Mouse (Mus musculus) Patski (cell line): ENCODE data around the gene Slc25a41. TPM values are rescaled to one million over a fixed set of nuclear protein-coding genes. Genes with fewer than 3 reads are reported as not detected.

ENCODE experiments used
- ATAC-seq: fragments of 100-300 bp; one replicate; pipeline ENCODE4 v1.8.0; 2021
- CTCF ChIA-PET: fragments of 350-600 bp; sonication (Branson Sonifier 250); formaldehyde crosslinking; loops from one replicate; lab custom pipeline; 2022; ENCODE audit warnings: inconsistent platforms; lab: Charles Lee
- POLR2A ChIA-PET: fragments of 350-600 bp; sonication (Branson Sonifier 250); formaldehyde crosslinking; loops from one replicate; lab custom pipeline; 2022; ENCODE audit warnings: antibody characterized with exemption, inconsistent platforms; lab: Charles Lee
- DNase-seq: peaks from one replicate; pipeline ENCODE4 v3.0.0-alpha.2; 2011; ENCODE audit warnings: low read depth, low spot score
- H3K27me3 ChIP-seq: fragments of 371-371 bp; one replicate; pipeline ENCODE4 v1.5.1; 2021
- CTCF ChIP-seq: fragments of 100-300 bp; IDR thresholded peaks from one replicate; pipeline ENCODE4 v1.5.1; 2021
- in situ Hi-C: fragments of 300-500 bp; cut with MboI; formaldehyde crosslinking; loops from 3 replicates; pipeline ENCODE4 v1.11.1; 2018; ENCODE audit warnings: low pct_unique_long_range_greater_than_20kb, mixed read lengths
- polyA plus RNA-seq: library from polyadenylated mRNA; unstranded; gene quantifications from one replicate; pipeline ENCODE4 v1.2.3, GENCODE M21; 2021

The Slc25a41 gene
- polyA plus RNA-seq, 1 experiment from 2014 or later = not detected

GRCm38 (mm10) chr17:57012245-57012795, 29.1 kb downstream of the Slc25a41 start:
- H3K27me3 ChIP-seq = no peaks in the 10 kb centered on the region
- no peak for DNase-seq
- in situ Hi-C loops = no loop called here
- ATAC-seq = no peak
- TF ChIP-seq CTCF = no peak
- ChIA-PET CTCF (no interaction called here), POLR2A (no interaction called here)

DNA sequence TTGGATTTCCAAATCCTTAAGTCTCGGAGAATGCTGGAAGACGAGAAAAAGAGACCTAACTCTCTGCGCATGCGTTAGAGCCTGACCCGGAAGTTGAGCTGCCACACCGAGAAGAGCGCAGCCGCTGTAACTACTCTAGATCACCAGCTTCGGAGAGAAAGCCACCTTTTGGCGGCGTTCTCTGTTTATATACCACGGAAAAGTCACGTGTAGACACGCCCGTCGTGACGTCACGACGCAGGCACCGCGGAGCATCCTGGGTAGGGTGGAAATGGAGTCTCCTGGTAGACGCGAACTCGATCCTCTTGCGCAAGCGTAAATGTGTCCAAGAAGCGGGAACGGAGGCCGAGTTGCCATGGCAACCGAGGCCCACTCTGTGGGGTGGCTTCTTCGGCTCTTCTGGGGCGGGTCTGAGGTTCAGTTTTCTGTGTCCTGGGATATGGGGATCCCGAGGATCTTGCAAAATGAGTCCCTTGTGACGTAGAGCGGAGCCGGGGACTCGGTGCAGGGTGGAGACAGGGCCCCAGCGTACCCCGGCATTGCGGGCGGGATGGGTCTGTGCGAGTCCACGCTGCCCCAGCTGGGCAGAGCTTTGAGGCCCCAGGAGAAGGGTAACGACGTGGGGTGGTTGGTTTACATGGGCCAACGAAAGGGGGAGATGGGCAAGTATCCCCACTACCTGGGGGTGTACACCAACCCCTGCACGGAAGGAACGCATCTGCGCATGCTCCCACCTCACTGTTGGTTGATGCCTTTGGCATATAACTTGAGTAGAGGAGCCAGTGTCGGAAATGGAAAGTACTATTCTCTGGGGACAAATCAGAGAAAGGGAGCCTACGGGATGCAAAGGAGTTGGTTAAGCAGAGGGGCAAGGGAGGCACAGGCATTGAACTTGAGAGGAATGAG, 30.0 kb downstream of the Slc25a41 start, which contains the start of the genes Gtf2f1 and Gm17949:
Gene Gtf2f1 (minus strand): TSS at position 53 of the 906 bp plus-strand sequence.
Gene Gm17949 (plus strand): TSS at position 234 of the 906 bp plus-strand sequence.
- DNase-seq (peak; percentile 99), ATAC-seq (peak; percentile 87)
- CTCF ChIA-PET = interaction anchor here (0.7 kb wide), 1 partner anchor 14 kb away, joined by 4 read pairs; the partner anchor contains the start of gene Alkbh7
- POLR2A ChIA-PET = no interaction called here
- in situ Hi-C loops = no loop called here
- no peaks in the 10 kb centered on the region for H3K27me3 ChIP-seq
- no peak for TF ChIP-seq CTCF

GRCm38 (mm10) chr17:57010911-57011235, 30.6 kb downstream of the Slc25a41 start:
- CTCF ChIA-PET = interaction anchor here (0.7 kb wide), 1 partner anchor 14 kb away, joined by 4 read pairs; the partner anchor contains the start of gene Alkbh7
- ATAC-seq (peak; percentile 28), DNase-seq (no peak)

DNA sequence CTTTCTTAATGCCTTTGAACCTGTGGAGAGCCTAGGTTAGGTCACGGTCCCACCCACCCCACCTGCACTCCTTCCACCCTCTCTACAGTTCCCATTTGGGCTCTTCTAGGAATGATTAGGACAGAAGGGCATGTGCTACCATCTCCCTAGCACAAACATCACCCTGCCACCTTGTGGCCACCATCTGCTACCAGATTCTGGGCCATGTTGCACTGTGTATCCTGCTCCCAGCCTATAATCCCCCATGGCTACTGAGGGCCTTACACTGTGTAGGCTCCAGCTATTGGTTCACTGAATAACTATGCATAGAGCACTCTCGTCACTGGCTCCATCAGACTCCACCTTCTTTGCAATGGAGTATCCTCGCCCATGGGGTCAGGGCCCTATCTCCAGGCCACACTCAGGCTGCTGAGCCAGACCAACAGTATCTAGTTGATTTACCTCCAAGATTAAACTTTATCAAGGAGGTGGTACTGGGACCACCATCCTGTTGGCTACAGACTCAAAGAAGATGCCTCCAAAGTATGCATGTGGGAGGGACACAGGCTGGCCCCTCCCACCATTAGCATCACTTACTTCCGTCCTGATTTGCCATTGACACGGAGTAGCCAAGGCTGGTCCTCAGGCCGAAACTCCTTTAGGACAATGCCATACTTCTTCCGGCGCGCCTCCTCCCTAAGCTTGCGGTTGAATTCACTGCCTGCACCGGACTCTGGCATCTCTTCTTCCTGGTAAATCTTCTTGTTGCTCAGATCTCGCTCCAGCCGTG, 34.1 kb downstream of the Slc25a41 start:
- DNase-seq = no peak

More at GRCm38 (mm10) chr17:57010911-57011235, 30.6 kb downstream of the Slc25a41 start:
- no peak for TF ChIP-seq CTCF
- in situ Hi-C loops = no loop called here
- H3K27me3 ChIP-seq = no peaks in the 10 kb centered on the region
- POLR2A ChIA-PET = no interaction called here

DNA sequence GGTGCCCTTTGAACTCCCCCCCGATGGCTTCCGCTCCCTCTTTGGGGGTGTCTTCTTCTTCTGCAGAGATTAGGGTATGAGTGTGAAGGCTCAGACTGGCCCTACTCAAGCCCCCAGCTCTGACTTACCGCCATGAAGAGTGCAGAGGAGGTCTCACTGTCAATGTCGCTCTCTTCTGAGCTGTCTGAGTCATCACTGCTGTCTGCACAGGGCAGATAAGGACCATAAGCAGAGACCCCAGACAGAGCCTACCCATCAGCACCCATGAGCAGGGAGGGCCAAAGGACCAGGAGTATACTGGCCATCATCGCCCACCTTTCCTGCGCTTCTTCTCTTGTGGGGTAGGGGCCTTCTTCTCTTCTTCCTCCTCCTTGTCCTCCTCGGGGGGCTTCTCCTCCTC, 37.5 kb downstream of the Slc25a41 start:
- CTCF ChIA-PET = no interaction called here
- in situ Hi-C loops = no loop called here
- POLR2A ChIA-PET = no interaction called here
- no peak for DNase-seq
- no peak for TF ChIP-seq CTCF
- no peak for ATAC-seq
- H3K27me3 ChIP-seq = no peaks in the 10 kb centered on the region

More for the DNA sequence above, 34.1 kb downstream of the Slc25a41 start:
- no peak for TF ChIP-seq CTCF
- ATAC-seq = no peak
- H3K27me3 ChIP-seq = no peaks in the 10 kb centered on the region
- ChIA-PET CTCF (interaction anchor here (1.9 kb wide), 1 partner anchor 10 kb away, joined by 5 read pairs; the partner anchor contains the start of gene Alkbh7), POLR2A (no interaction called here)
- in situ Hi-C loops = no loop called here

DNA sequence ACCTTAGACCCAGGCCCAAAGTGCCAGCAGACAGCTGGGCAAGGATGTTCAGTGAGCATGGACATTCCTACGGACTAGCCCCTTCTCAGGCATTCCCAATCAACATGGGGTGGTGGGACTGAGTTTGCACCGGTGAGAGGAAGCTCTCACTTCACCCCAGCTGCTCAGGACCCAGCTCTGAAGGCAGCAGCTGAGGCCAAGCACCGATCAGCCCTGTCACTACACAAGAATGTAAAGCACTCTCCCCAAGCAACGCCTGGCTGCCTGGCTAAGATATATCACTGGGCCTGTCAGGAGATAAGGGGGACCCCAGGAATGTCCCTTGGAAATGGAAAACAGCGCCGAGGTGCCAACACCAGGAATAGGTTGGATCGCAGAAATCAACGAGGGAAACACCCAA, 40.2 kb downstream of the Slc25a41 start:
- in situ Hi-C loops = no loop called here
- ChIA-PET CTCF (interaction anchor here (0.9 to 1.0 kb wide), 2 partner anchors 166 to 276 kb away, joined by 3 read pairs; no protein-coding TSS in a partner anchor), POLR2A (no interaction called here)
- DNase-seq (no peak), ATAC-seq (peak; percentile 56)
- no peak for TF ChIP-seq CTCF
- H3K27me3 ChIP-seq = no peaks in the 10 kb centered on the region

GRCm38 (mm10) chr17:56999968-57000609, 41.4 kb downstream of the Slc25a41 start, which contains the start of gene Pspn:
Pspn (minus strand) TSS chr17:57000018.
- POLR2A ChIA-PET = no interaction called here
- no peak for DNase-seq
- in situ Hi-C loops = loop anchor here (5.0 to 10.0 kb wide), 4 partner anchors 62 to 335 kb away; no protein-coding TSS in a partner anchor
- no peaks in the 10 kb centered on the region for H3K27me3 ChIP-seq
- CTCF ChIA-PET = interaction anchor here (0.9 to 1.0 kb wide), 2 partner anchors 167 to 277 kb away, joined by 3 read pairs; no protein-coding TSS in a partner anchor
- no peak for TF ChIP-seq CTCF
- no peak for ATAC-seq

DNA sequence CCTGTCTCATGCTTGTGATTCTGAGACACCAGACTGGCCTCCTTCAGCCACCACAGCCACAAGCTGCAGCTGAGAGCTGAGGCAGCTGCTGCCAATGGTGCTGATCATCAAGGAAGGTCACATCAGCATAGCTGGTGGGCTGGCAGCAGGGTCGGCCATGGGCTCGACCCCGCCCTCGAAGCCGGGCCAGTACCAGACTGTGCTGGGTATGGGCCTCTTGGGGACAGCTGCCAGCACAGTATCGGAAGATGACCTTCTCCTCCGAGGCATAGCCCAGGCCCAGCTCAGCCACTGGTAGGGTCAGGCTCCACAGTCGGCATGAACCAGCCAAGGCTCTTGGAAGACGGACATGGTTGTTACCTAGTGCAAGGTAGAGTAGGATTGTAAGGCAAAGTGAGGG, 42.0 kb downstream of the Slc25a41 start:
- in situ Hi-C loops = loop anchor here (5.0 to 10.0 kb wide), 4 partner anchors 63 to 335 kb away; no protein-coding TSS in a partner anchor
- no peak for ATAC-seq
- ChIA-PET CTCF (no interaction called here), POLR2A (interaction anchor here (0.7 kb wide), 1 partner anchor 73 kb away, joined by 6 read pairs; no protein-coding TSS in a partner anchor)
- no peak for DNase-seq
- no peak for TF ChIP-seq CTCF
- no peaks in the 10 kb centered on the region for H3K27me3 ChIP-seq

GRCm38 (mm10) chr17:56997029-56997667, 44.3 kb downstream of the Slc25a41 start, which contains the start of gene Alkbh7:
Alkbh7 (plus strand) TSS chr17:56997339.
- POLR2A ChIA-PET = interaction anchor here (0.6 to 0.7 kb wide), 2 partner anchors 94 to 169 kb away, joined by 3 read pairs; no protein-coding TSS in a partner anchor

More at GRCm38 (mm10) chr17:56997029-56997667, 44.3 kb downstream of the Slc25a41 start, which contains the start of gene Alkbh7:
- H3K27me3 ChIP-seq = no peaks in the 10 kb centered on the region
- ATAC-seq = peak; percentile 89
- peak; percentile 77 for DNase-seq
- in situ Hi-C loops = loop anchor here (5.0 to 10.0 kb wide), 4 partner anchors 65 to 338 kb away; no protein-coding TSS in a partner anchor
- no peak for TF ChIP-seq CTCF
- CTCF ChIA-PET = interaction anchor here (0.6 to 1.6 kb wide), 4 partner anchors 9 to 162 kb away, joined by 3 to 5 read pairs (median 4); partner anchors contain the start of genes Gm17949 and Gtf2f1
